Mouse (Mus musculus): ENCODE measurements around the gene Uimc1.

DNA sequence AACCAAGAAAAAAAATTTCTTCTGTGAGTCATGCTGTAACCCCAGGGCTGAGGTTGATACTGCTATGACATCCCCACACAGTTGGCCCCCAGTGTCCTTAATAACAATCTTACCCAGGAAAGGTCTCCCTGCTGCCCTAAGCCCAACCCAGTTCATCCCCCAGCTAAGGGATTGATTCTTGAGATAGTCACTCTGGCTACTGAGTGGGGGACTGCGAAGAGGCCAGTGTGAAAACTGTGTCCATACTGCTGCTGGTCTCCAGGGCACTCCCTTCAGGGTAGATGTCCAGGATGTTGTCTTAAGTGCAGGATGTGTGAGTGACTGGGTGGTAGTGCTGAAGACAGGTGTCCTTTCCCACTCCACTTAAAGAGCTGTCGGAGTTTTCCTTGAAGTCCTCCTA is 33.3 kb upstream of the Uimc1 start, which contains the start of gene Gm17617:
- TF ChIP-seq POLR2A (IDR thresholded peaks at IDR 0.05; ENCODE audit: low read depth, low read length) (no peak), CTCF (IDR thresholded peaks at IDR 0.05; ENCODE audit: extremely low read depth, insufficient read length, insufficient replicate concordance, low read depth, low read length) (no peak)
